Mouse (Mus musculus) liver, embryonic 14 days (tissue): Measurements from ENCODE around the gene Slc4a1. TPM values are rescaled to one million over a fixed set of nuclear protein-coding genes. Genes with fewer than 3 reads are reported as not detected.

Experiments
- polyA plus RNA-seq: library from polyadenylated mRNA; depleted of rRNA; stranded (reverse); fragments of >200 nt; gene quantifications from 2 replicates; pipeline ENCODE4 v1.2.3, GENCODE M21; 2012; rRNA removed

Slc4a1 gene
- 475 and 571 TPM in 2 replicates for polyA plus RNA-seq

DNA sequence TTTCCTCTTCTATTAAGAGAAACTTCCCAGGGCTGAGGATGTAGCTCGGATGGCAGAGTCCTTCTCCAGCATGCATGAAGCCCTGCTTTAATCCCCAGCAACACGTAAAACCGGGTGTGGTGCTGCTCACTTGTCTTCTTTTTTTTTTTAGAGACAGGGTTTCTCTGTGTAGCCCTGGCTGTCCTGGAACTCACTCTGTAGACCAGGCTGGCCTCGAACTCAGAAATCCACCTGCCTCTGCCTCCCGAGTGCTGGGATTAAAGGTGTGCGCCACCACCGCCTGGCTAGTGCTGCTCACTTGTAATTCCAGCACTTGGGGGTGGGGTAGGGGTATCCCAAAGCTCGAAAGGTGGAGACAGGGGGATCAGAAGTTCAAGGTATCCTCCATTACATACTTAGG is at the start of gene Slc4a1:
Gene Slc4a1, minus strand, starts transcription at position 101 of the 400 bp plus-strand sequence.

DNA sequence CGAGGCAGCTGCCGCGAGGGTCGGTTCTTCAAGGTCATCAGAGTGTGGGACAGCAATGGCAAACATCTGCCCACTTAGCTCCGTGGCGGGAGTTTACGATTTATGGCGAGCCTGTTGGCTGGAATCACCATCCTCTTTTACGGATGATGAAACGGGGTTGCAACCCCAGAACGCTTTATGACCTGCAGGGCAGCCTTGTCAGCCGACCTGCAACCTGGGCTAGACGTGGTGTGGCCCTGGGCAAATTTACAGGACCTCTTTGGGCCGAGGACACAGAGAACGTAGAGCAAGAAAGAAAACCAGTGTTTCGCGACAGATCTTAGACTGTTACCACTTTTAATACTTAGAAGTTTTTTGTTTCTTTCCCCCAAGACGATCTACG is 41.8 kb upstream of the Slc4a1 start, which contains the start of gene Slc25a39:
Gene Slc25a39, minus strand, starts transcription at position 113 of the 382 bp plus-strand sequence.

DNA sequence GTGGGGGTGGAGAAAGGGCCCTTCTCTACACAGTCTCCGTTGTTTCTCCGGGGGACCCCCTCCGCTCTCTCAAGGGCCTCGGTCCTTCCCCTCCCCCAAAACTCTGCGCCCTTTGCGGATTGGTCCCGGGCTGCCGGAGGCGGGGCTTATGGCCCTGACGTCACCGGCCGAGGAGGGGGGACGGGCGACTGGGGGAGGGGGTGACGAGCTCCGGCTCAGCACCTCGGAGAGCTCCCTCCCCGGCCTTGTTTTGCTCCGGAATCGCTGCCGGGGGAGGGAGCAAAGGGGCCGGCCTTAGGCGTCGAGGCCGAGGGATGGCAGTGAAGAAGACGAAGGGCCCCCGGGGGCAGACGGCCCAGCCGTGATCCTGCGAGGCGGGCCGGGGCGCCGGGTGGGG is 27.2 kb upstream of the Slc4a1 start, which contains the start of gene Rundc3a:
Gene Rundc3a, plus strand, starts transcription at position 166 of the 397 bp plus-strand sequence.

DNA sequence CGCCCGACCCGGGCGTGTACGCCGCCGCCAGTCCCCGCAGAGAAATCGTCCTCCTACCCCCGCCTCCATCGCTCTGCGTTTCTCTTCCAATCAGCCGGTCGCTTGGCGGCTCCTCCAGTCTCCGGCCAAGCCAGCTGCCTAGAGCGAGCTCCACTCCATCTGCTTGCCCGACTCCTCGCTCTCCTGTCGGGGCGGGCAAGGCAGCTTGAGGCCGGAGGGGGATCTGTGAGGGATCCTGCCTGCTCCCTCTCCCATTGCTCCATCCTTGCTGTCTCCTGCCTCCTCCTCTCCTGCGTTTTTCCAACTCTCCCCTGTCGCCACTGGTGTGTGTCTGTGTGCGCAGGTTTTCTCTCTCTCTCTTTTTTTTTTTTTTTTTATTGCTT is 46.6 kb downstream of the Slc4a1 start, which contains the start of gene Ubtf:
Gene Ubtf, minus strand, starts transcription at position 333 of the 383 bp plus-strand sequence.

Other genes starting within 250 kb of the Slc4a1 start
- gene Nags, start 220.7 kb downstream of the Slc4a1 start, polyA plus RNA-seq: 9.0 and 10.4 TPM in 2 replicates
- gene Tmem101, start 209.8 kb downstream of the Slc4a1 start, polyA plus RNA-seq: 8.1 and 10.1 TPM in 2 replicates
- 15.8 and 18.5 TPM in 2 replicates for gene Lsm12, start 180.9 kb downstream of the Slc4a1 start, polyA plus RNA-seq
- 11.3 and 12.4 TPM in 2 replicates for gene G6pc3, start 176.6 kb downstream of the Slc4a1 start, polyA plus RNA-seq
- gene Hdac5, start 136.0 kb downstream of the Slc4a1 start, polyA plus RNA-seq: 7.8 and 8.7 TPM in 2 replicates
- 8.9 and 10.8 TPM in 2 replicates for gene BC030867, start 117.3 kb downstream of the Slc4a1 start, polyA plus RNA-seq
- gene Asb16, start 97.5 kb downstream of the Slc4a1 start, polyA plus RNA-seq: 0.35 and 0.44 TPM in 2 replicates
- 17.8 and 20.8 TPM in 2 replicates for gene Tmub2, start 81.3 kb downstream of the Slc4a1 start, polyA plus RNA-seq
- gene Atxn7l3, start 69.6 kb downstream of the Slc4a1 start, polyA plus RNA-seq: 9.7 and 11.9 TPM in 2 replicates
- 37.1 and 39.9 TPM in 2 replicates for gene Ubtf, start 46.5 kb downstream of the Slc4a1 start, polyA plus RNA-seq
- 0.87 and 1.2 TPM in 2 replicates for gene Rundc3a, start 27.2 kb upstream of the Slc4a1 start, polyA plus RNA-seq
- gene Slc25a39, start 41.7 kb upstream of the Slc4a1 start, polyA plus RNA-seq: 139 and 165 TPM in 2 replicates
- gene Grn, start 64.1 kb upstream of the Slc4a1 start, polyA plus RNA-seq: 23.0 and 31.6 TPM in 2 replicates
- 1.1 and 1.5 TPM in 2 replicates for gene Fam171a2, start 81.5 kb upstream of the Slc4a1 start, polyA plus RNA-seq
- 35.8 and 37.7 TPM in 2 replicates for gene Itga2b, start 103.9 kb upstream of the Slc4a1 start, polyA plus RNA-seq
- 7.9 and 8.9 TPM in 2 replicates for gene Gpatch8, start 190.2 kb upstream of the Slc4a1 start, polyA plus RNA-seq
- 0.07 and 0.09 TPM in 2 replicates for gene Gm11627, start 213.3 kb upstream of the Slc4a1 start, polyA plus RNA-seq
- gene Fzd2, start 238.2 kb upstream of the Slc4a1 start, polyA plus RNA-seq: 0.62 and 1.5 TPM in 2 replicates